Mouse (Mus musculus) right cerebral cortex, postnatal 4 days (tissue): Measurements from ENCODE around the gene Gm3532.
"Not testable (repeated sequence)": the region's sequence is repeated elsewhere in the genome, so short reads cannot be mapped to it uniquely, and the experiment has no call there.

Experiments used
- DNase-seq: peaks from one replicate; pipeline ENCODE4 v3.0.0-alpha.2; 2022

Gene Gm3532

GRCm38 (mm10) chr14:5538196-5538595 is at the start of gene Gm3532:
Gene Gm3532, plus strand, starts transcription at chr14:5538496.
- DNase-seq: not testable (repeated sequence)

GRCm38 (mm10) chr14:5501374-5501773 is 36.9 kb upstream of the Gm3532 start, which contains the start of gene Gm3488:
Gene Gm3488, plus strand, starts transcription at chr14:5501674.
- not testable (repeated sequence) for DNase-seq
